Mouse (Mus musculus) kidney, adult 11 months (tissue): ENCODE data around the gene Ar.

Source experiments
- DNase-seq: peaks from one replicate; pipeline ENCODE4 v3.0.0; 2022

The Ar gene

DNA sequence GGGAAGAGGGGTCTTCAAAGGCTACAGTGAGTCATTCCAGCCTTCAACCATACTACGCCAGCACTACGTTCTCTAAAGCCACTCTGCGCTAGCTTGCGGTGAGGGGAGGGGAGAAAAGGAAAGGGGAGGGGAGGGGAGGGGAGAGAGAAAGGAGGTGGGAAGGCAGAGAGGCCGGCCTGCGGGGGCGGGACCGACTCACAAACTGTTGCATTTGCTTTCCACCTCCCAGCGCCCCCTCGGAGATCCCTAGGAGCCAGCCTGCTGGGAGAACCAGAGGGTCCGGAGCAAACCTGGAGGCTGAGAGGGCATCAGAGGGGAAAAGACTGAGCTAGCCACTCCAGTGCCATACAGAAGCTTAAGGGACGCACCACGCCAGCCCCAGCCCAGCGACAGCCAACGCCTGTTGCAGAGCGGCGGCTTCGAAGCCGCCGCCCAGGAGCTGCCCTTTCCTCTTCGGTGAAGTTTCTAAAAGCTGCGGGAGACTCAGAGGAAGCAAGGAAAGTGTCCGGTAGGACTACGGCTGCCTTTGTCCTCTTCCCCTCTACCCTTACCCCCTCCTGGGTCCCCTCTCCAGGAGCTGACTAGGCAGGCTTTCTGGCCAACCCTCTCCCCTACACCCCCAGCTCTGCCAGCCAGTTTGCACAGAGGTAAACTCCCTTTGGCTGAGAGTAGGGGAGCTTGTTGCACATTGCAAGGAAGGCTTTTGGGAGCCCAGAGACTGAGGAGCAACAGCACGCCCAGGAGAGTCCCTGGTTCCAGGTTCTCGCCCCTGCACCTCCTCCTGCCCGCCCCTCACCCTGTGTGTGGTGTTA lies at the start of gene Ar:
Gene Ar (plus strand): TSS at position 239 of the 812 bp plus-strand sequence.
- DNase-seq = peak; percentile 54

- peak; percentile 8 for DNase-seq
Observed at GRCm38 (mm10) chrX:98149724-98150392, 1.3 kb downstream of the Ar start.

DNA sequence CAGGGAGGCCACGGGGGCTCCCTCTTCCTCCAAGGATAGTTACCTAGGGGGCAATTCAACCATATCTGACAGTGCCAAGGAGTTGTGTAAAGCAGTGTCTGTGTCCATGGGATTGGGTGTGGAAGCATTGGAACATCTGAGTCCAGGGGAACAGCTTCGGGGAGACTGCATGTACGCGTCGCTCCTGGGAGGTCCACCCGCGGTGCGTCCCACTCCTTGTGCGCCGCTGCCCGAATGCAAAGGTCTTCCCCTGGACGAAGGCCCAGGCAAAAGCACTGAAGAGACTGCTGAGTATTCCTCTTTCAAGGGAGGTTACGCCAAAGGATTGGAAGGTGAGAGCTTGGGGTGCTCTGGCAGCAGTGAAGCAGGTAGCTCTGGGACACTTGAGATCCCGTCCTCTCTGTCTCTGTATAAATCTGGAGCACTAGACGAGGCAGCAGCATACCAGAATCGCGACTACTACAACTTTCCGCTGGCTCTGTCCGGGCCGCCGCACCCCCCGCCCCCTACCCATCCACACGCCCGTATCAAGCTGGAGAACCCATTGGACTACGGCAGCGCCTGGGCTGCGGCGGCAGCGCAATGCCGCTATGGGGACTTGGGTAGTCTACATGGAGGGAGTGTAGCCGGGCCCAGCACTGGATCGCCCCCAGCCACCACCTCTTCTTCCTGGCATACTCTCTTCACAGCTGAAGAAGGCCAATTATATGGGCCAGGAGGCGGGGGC lies 2.0 kb downstream of the Ar start:
- DNase-seq = peak; percentile 5

DNA sequence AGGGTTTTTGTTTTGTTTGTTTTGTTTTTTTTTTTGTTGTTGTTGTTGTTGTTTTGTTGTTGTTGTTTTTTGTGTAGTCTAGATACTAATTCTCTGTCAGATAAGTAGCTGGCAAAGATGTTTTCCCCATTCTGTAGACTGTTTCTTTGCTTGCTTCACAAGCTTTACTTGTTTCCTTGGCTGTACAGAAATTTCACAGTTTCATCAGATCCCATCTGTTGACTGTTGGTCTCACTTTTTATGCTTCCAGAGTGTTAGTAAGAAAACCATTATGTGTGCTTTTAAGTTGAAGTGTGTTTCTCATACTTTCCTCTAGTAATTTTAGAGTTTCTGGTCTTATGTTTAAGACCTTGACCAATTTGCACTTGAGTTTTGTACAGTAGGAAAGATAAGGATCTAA lies 41.2 kb downstream of the Ar start:
- DNase-seq = no peak

DNA sequence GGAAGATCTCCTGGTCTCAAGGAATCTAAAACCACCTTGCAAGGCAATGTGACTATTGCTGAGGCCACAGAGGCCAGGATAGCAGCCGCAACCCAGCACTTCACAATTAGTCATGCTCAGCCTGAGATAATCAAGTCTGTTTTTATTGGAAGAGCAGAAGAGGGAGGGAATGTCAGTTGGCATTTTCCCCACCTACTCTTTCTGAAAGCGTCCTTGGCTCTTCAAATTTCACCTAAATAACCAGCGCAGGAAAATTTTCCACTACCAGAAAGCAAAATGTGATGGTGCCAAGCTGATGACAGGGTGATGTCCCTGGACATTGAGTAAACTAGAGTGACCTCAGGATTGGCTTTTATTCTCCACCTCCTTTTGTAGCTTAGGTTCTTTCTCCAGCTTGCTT lies 57.2 kb downstream of the Ar start:
- DNase-seq = no peak

GRCm38 (mm10) chrX:98207166-98207565 lies 58.6 kb downstream of the Ar start:
- DNase-seq = no peak

DNA sequence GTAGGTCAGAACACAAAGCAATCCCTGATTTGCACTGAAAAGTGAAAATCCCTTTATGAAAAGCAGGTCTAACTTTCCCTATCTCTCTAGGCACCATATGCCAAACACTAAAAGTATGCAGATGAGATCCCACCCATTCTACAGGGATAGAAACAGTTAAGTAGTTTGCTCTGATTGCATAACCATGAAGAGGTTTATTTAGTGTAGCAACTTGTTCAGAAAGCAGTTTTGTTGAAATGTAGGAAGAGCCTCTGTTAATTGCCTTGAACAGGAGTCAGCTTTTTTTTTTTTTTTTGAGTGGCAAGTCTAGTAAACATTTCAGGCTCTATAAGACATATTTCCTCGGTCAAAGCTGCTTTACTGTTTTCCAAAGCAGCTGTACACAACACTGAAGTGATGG lies 67.5 kb downstream of the Ar start:
- no peak for DNase-seq

- DNase-seq = no peak
Observed at GRCm38 (mm10) chrX:98239011-98239410, 90.4 kb downstream of the Ar start.

DNA sequence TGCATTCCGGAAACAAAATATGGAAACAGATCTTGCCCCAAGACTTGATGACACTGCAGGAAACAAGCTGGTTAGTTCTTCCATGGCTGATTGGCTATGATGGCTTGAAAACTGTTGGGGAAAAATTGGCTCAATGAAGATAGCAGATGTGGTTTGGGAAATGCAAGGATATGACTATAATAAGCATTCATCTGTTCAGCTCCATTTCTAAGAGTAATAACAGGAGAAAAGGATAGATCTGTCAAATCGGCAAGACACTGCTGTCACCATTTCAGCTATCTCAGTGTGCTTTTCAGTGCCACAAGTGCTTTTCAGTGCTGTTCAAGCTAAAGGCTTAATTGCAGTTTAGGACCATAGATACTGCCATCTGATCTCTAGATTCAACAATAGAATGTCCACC lies 96.5 kb downstream of the Ar start:
- DNase-seq = no peak

GRCm38 (mm10) chrX:98248363-98248762 lies 99.8 kb downstream of the Ar start:
- no peak for DNase-seq

- DNase-seq = no peak
Observed at GRCm38 (mm10) chrX:98259620-98260019, 111.1 kb downstream of the Ar start.

- no peak for DNase-seq
Observed at GRCm38 (mm10) chrX:98265755-98266154, 117.2 kb downstream of the Ar start.

DNA sequence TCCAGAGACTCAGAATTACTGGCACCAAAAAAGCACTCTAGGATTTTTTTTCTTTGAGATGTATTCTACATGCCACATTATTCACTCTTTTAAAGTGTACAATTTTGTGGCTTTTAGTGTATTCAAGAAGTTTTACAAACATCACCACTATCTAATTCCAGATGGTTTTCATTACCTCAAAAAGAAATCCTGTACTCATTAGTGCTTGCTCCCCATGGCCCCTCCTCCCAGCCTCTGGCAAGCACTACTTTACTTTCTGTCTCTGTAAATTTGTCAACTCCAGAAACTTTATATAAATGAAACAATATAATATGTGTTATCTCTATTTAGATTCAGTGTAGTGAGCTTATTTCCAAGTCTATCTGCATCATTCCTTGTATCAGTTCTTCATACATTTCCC lies 122.8 kb downstream of the Ar start:
- DNase-seq = no peak

GRCm38 (mm10) chrX:98291763-98292162 lies 143.2 kb downstream of the Ar start:
- no peak for DNase-seq

GRCm38 (mm10) chrX:98300685-98301084 lies 152.1 kb downstream of the Ar start:
- DNase-seq = no peak

- no peak for DNase-seq
Observed at GRCm38 (mm10) chrX:98301924-98302323, 153.4 kb downstream of the Ar start.

GRCm38 (mm10) chrX:98315961-98316360 lies 167.4 kb downstream of the Ar start:
- DNase-seq = no peak

DNA sequence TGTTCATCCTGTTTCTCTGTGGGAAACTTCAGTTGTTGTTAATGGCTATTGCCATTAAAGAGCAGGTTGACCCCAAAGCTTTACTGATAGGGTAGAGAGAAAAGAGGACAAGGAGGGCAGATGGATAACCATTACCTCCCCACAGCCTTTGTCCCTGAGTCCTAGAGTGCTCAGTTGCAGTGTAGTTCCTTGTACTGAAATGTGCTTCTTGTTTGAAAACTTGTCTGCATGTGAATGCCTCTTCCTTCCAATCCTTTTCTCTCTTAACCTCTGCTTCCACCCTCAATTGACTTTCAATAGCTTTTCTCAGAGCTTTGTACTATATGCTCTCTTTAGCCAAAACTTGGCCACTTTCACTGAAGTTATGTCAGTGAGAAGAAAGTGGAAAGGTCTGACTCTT lies 168.9 kb downstream of the Ar start:
- no peak for DNase-seq

DNA sequence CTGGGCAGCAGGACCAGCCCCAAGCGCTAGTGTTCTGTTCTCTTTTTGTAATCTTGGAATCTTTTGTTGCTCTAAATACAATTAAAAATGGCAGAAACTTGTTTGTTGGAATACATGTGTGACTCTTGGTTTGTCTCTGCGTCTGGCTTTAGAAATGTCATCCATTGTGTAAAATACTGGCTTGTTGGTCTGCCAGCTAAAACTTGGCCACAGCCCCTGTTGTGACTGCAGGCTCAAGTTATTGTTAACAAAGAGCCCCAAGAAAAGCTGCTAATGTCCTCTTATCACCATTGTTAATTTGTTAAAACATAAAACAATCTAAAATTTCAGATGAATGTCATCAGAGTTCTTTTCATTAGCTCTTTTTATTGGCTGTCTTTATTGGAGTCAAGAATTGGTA lies 174.5 kb downstream of the Ar start:
- DNase-seq = no peak

GRCm38 (mm10) chrX:98347481-98347880 lies 198.9 kb downstream of the Ar start:
- DNase-seq = peak; percentile 20

DNA sequence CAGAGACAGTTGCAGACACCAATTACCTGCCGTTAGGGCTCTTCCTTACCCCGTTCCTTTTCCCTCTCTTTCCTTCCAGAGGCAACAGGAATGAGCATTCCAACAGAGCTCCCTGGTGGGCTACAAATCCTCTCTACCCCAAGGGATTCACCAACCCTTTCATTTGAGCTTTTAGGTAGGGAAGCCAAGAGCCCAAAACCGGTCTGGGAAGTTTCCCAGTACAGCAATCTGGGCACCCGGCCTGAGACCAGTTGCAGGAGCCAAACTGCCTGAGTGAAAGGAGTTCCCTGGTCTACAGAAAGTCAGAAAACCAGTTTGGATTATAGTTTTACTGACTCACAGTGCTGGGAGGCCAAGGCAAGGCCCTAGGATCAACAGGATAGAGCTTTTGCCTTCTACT lies 199.5 kb downstream of the Ar start:
- peak; percentile 52 for DNase-seq
